Mouse (Mus musculus) small intestine, adult 2 months (tissue): ENCODE measurements around the gene Paip2b.

Experiments
- CTCF ChIP-seq: fragments of 200-500 bp; IDR thresholded peaks from 2 replicates; pipeline ENCODE4 v1.5.1; 2012; ENCODE audit warnings: low read depth, mild to moderate bottlenecking, control low read depth, inconsistent platforms, low read length, moderate library complexity, mixed read lengths; ENCODE audit not compliant: insufficient replicate concordance, insufficient read length; ENCODE audit errors: extremely low read depth
- POLR2A ChIP-seq: fragments of 200-500 bp; IDR thresholded peaks from 2 replicates; pipeline ENCODE4 v1.6.1; 2012; ENCODE audit warnings: low read depth, mild to moderate bottlenecking, control low read depth, inconsistent platforms, low read length, moderate library complexity

DNA sequence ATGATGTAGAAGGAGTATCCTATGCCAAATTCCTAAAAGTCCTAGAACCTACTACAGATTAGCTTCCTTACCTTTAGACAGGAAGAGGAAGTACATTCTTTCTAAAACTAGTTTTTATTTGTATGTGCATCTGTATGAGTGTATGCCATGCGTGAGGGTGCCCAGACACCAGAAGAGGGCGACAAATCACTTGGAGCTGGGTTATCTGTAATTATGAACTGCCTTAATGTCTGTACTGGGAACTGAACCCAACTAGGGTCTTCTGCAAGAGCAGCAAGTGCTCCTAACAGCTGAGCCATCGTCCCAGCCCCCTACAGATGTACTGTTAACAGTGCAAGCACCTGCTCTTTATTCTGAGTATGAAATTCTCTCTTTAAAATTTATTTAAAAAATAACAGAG, 15.7 kb downstream of the Paip2b start:
- TF ChIP-seq POLR2A (no peak), CTCF (no peak)
